Mouse (Mus musculus): ENCODE measurements around the gene Ddx47. TPM values are rescaled to one million over a fixed set of nuclear protein-coding genes. Genes with fewer than 3 reads are reported as not detected.

Gene Ddx47
- total RNA-seq, 4 experiments from 2014 or later = 68.5 to 72.8 (median 72.4) TPM

Other genes starting within 250 kb of the Ddx47 start
- 10 to 100 TPM; 24.6 to 41.3 (median 32.6) TPM for gene Dusp16, start 219.0 kb upstream of the Ddx47 start, total RNA-seq (2022)
- 10 to 100 TPM; 47.1 to 63.4 (median 58.0) TPM for gene Crebl2, start 181.5 kb upstream of the Ddx47 start, total RNA-seq (2022)
- gene Gpr19, start 113.0 kb upstream of the Ddx47 start, total RNA-seq (2022) = 1 to 10 TPM; 7.1 to 9.8 (median 7.9) TPM
- gene Cdkn1b, start 91.2 kb upstream of the Ddx47 start, total RNA-seq (2022) = 10 to 100 TPM; 32.9 to 44.0 (median 37.1) TPM
- 1 to 10 TPM; 1.8 to 8.8 (median 2.2) TPM for gene Apold1, start 29.9 kb upstream of the Ddx47 start, total RNA-seq (2022)
- gene Gprc5a, start 54.0 kb downstream of the Ddx47 start, total RNA-seq (2022) = under 1 TPM; 0.27 to 0.59 (median 0.41) TPM
- gene Gprc5d, start 106.7 kb downstream of the Ddx47 start, total RNA-seq (2022) = not detected
- gene Fam234b, start 186.4 kb downstream of the Ddx47 start, total RNA-seq (2022) = 10 to 100 TPM; 26.3 to 39.8 (median 36.7) TPM
- 10 to 100 TPM; 13.4 to 37.5 (median 24.8) TPM for gene Hebp1, start 186.4 kb downstream of the Ddx47 start, total RNA-seq (2022)
- not detected for gene Gsg1, start 242.7 kb downstream of the Ddx47 start, total RNA-seq (2022)